Mouse (Mus musculus): ENCODE data around the gene Vmn1r232. TPM values are rescaled to one million over a fixed set of nuclear protein-coding genes. Genes with fewer than 3 reads are reported as not detected.
A peak's percentile ranks its signal among the peaks of the same experiment; 100 is the strongest.

Vmn1r232 gene
- total RNA-seq (2021) = not detected

DNA sequence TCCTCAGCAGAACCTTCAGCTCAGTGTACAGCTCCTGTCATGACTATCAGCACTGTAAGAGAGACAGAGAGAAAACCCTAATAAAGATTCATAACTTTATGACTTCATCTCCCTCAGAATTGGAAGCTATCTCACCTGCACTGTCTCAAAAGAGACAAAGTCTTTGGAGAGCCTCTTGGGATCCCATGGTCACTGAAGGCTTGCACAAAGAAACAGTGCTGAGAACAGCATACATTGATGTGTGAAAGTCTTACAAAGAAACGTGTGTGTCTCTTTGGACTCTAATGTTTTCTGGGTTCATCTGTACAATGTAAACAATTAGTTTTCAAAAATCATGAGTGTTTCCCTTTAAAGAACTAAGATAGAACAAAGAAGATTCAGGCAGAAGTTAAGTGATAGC is at the start of gene Vmn1r232:
Vmn1r232 (minus strand) TSS at position 101 of the 400 bp plus-strand sequence.
- intact Hi-C loops (cut with DNase I) = no loop called here
- DNase-seq = no peak

DNA sequence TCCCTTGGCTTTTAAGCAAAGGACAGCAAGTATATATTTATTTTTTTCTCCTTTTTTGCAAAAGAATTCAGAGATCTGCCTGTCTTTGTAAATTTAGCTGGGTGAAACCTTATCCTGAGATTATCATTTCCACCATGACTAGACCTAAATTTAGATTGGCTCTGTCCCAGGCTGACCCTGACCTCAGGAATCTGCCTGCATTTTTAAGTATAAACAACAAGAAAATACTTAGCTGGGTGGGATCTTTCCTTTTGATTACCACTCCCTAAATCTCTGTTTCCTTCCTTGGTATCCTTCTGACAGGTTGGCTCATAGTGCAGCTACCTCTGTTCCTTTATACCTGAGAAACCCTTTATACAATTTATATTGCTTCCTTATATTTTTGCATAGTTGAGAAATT is 47.2 kb upstream of the Vmn1r232 start:
- intact Hi-C loops (cut with DNase I) = loop anchor here (5.0 kb wide), 1 partner anchor 41 kb away; the partner anchor contains the start of gene Zfp160
- DNase-seq = no peak

DNA sequence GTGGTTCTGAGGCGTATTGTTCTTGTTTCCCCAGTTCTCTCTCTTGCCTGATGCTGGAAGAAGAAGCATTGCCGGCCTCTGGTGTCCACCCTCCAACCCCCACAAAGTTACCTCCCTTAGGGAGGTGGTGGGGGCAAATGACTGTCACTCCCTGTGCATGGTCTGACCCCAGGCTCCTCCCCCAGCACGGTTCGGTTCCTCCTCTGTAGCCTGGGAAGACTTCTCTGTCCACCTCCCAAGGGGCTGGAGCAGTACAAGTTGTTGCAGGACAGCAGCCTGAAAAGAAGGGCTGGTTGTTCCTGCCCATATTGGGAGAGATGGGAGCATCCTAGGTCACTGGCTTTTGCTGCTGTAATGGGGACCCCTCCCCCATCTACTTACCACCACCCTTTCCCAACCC is 45.9 kb upstream of the Vmn1r232 start:
- intact Hi-C loops (cut with DNase I) = loop anchor here (5.0 kb wide), 1 partner anchor 42 kb away; the partner anchor contains the start of gene Zfp160
- DNase-seq = peak in 1 of 2 experiments; percentile 10

DNA sequence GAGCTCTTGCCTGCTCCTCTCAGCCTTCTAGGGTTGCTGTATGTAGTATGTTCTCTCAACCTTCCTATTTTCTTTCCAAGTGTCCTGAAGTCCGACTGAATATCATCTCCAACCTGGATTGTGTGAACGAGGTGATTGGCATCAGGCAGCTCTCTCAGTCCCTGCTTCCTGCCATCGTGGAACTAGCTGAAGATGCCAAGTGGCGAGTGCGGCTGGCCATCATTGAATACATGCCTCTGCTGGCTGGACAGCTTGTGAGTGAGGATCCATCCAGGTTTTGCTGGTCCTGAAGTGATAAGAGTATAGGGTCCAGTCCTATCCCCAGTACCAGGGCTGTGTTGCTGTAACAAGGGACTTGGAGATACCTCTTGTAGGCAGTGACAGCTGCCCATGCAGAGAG is 40.9 kb upstream of the Vmn1r232 start:
- no peak for DNase-seq
- intact Hi-C loops (cut with DNase I) = no loop called here

- no peak for DNase-seq
- intact Hi-C loops (cut with DNase I) = loop anchor here (1.0 to 10.0 kb wide), 3 partner anchors 64 to 618 kb away; partner anchors contain the start of genes Zfp52 and Zfp948
These were observed 27.1 kb upstream of the Vmn1r232 start for GRCm38 (mm10) chr17:20946636-20947035.

DNA sequence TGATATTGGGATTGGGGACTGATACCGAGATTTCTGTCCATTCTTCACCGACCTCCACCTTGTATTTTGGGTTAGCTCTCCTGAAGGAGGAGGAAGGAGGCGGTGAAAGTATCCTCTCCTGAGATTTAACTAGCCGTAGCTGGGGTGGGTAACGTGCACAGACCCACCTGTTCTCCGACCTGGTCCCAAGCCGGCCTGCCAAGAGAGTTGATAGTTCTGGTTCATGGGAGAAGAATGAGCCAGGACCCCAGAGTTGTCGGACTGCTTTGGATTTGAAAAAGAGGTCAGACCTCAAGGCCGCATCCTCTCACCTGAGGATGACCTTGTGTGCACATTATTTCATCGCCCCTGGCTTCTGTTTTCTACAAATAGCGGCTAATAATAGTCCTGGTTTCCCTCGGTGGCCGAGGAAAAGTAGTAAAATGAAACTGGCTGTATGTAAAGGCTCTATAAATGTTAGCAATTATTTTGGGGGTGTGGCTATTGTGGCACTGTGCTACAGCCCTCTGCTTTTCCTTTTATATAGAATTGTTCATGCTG is 26.6 kb upstream of the Vmn1r232 start:
- intact Hi-C loops (cut with DNase I) = loop anchor here (1.0 to 10.0 kb wide), 3 partner anchors 64 to 619 kb away; partner anchors contain the start of genes Zfp52 and Zfp948
- DNase-seq = peak in 1 of 2 experiments; percentile 16

DNA sequence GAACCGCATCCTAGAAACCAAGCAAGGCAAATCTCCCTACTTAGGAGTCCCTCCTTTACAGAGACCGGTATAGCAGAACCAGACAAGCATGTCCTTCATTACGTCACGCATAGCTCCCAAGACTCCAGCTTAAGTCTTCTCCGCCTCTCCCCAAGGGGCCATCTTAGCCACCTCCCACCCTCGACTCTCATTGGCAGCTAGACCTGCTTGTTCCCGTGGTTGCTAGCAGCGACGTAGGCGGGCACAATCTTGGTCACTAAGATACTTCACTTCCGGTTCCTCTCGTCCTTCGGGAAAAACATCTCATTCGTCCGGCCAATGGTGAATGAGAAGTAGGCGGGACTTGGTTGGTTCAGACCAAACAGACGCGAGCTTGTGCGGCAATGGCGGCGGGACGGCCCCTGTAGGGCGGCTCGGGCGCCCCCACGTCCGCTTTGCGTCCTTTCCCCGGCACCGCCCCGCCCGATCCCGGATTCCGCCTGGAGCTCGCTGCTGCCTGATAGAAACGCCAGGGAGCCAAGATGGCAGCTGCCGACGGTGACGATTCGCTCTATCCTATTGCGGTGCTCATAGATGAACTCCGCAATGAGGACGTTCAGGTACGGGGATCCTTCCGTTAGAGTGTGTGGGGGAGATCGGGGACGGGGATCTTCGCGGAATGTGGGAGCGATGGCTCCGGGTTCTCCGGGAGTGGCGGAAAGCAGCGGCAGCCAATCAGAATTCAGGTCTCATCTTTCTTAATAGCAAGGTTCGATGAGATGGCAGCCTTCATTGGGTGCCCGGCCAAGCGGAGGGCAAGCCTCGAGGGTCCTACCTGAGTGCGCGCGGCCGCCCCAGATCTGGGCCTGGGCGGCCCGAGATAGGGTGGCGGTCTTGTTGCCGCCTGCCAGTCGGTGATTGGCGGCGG is 25.7 kb upstream of the Vmn1r232 start, which contains the start of gene Ppp2r1a:
Ppp2r1a (plus strand) TSS at position 327 of the 907 bp plus-strand sequence.
- DNase-seq = peak; percentile 99
- intact Hi-C loops (cut with DNase I) = loop anchor here (10.0 kb wide), 2 partner anchors 590 to 620 kb away; partner anchors contain the start of genes Zfp52 and Zfp948

DNA sequence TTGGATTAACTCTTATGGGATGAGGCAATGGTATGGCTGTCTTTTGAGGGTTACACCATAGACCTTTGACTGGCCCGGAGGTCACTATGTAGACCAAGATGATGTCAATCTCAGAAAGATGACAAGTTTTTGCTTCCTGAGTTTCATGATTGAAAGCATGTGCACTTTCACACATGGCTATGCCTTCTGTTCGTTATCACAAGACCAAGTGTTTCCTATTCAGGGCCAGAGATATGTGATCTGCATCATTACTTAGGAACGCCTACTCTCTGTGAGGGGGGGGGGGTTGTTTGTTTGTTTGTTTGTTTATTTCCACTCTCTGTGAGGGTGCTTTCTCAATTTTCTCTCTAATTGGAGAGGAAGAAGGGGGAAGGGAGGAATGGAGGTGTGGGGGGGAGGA is 24.7 kb upstream of the Vmn1r232 start:
- DNase-seq = no peak
- intact Hi-C loops (cut with DNase I) = loop anchor here (10.0 kb wide), 2 partner anchors 591 to 621 kb away; partner anchors contain the start of genes Zfp52 and Zfp948

DNA sequence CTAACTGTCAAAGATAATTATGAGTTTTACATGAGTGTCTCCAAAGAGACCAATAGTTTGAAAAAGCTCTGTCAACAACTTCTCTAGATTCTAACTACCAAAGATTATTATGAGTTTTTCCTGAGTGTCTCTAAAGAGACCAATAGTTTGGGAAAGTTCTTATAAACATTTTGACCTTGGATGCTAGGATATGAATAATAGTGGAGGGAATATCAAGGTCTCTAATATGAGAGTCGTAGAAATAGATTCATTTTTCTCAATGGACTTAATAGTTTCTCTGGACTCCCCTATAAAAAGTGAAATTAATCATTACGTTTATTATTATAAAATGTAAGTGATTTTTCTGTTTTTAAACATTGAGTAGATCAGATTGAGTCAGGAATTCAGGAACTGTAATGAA is 14.5 kb downstream of the Vmn1r232 start, which contains the start of gene Vmn1r231:
Vmn1r231 (minus strand) TSS at position 101 of the 400 bp plus-strand sequence.
- DNase-seq = no peak
- intact Hi-C loops (cut with DNase I) = no loop called here

Other genes with a start within 250 kb of the Vmn1r232 start
- not detected for gene Vmn1r226, start 236.9 kb downstream of the Vmn1r232 start, total RNA-seq (2021)
- gene Vmn1r227, start 189.9 kb downstream of the Vmn1r232 start, total RNA-seq (2021) = not detected
- gene Vmn1r228, start 133.6 kb downstream of the Vmn1r232 start, total RNA-seq (2021) = not detected
- gene Vmn1r229, start 108.2 kb downstream of the Vmn1r232 start, total RNA-seq (2021) = not detected
- gene Vmn1r230, start 79.3 kb downstream of the Vmn1r232 start, total RNA-seq (2021) = not detected
- not detected for gene Vmn1r231, start 14.6 kb downstream of the Vmn1r232 start, total RNA-seq (2021)
- gene Ppp2r1a, start 25.6 kb upstream of the Vmn1r232 start, total RNA-seq (2021) = 100 to 1,000 TPM; 177 to 199 TPM
- gene Vmn1r233, start 76.8 kb upstream of the Vmn1r232 start, total RNA-seq (2021) = not detected
- gene Zfp160, start 89.2 kb upstream of the Vmn1r232 start, total RNA-seq (2021) = 10 to 100 TPM in 1 of 2 experiments, 1 to 10 TPM in 1; 8.0 to 10.9 TPM

All from heart, postnatal 36 days (tissue).